Comparison of ENCODE assay signal across 23 mouse cellular contexts in the genomic region with DNA sequence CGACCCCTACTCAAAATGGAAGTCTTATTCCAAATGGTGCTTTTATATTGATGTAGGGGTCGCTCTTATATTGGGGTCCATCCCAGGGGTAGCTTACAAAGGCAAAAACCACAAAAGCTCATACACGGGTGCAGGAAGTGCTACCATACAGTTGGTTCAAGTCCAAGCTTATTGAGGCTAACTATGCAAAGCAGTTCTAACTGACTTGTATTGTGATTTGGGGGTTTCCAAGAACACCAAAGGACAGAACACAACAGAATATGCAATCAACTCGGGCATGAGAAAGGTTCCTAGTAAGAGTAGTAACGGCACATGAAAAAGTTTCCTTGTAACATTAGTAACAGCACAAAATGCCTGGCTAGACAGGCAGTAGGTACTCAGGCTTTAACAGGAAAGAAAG. TPM values are rescaled to one million over a fixed set of nuclear protein-coding genes. Genes with fewer than 3 reads are reported as not detected.
"Had no signal": no experiment of that assay in that cellular context is flagged by ENCODE, and none has a peak within 500 bp of the region (broad histone marks: within the 10 kb centered on the region; RNA-seq: fewer than 3 reads in every experiment).

No protein-coding gene starts in this region.

- H3K9ac ChIP-seq: liver, embryonic 13.5 days; liver, embryonic 15.5 days; lung, embryonic 14.5 days; midbrain, embryonic 12.5 days; neural tube, embryonic 12.5 days; stomach, embryonic 15.5 days had no signal

- H3K27ac ChIP-seq: liver, embryonic 13.5 days; liver, embryonic 15.5 days; midbrain, embryonic 10.5 days; midbrain, embryonic 12.5 days; neural tube, embryonic 12.5 days; stomach, embryonic 15.5 days; stomach, postnatal 0 days had no signal

- H3K4me3 ChIP-seq: liver, embryonic 13.5 days; liver, embryonic 15.5 days; midbrain, embryonic 10.5 days; midbrain, embryonic 12.5 days; neural tube, embryonic 12.5 days; stomach, embryonic 15.5 days had no signal

- H3K4me2 ChIP-seq: liver, embryonic 13.5 days; liver, embryonic 15.5 days; lung, embryonic 14.5 days; midbrain, embryonic 12.5 days; neural tube, embryonic 12.5 days; stomach, embryonic 15.5 days had no signal

- DNase-seq: liver, embryonic 13.5 days; lung, adult 18-20 months; lung, embryonic 14.5 days; lung, postnatal 10 days; lung, postnatal 4 days; midbrain, embryonic 14.5 days; retina, postnatal 1 day; right cerebral cortex, adult 18-20 months; right cerebral cortex, postnatal 25 days; right cerebral cortex, postnatal 4 days; spleen, adult 18-20 months; thymus, postnatal 14 days; thymus, postnatal 36 days had no signal

- ATAC-seq: midbrain, embryonic 16.5 days had no signal

- H3K36me3 ChIP-seq: liver, embryonic 13.5 days; liver, embryonic 15.5 days; midbrain, embryonic 10.5 days; midbrain, embryonic 12.5 days; neural tube, embryonic 12.5 days; stomach, embryonic 15.5 days had no signal

- H3K9me3 ChIP-seq: liver, embryonic 13.5 days; liver, embryonic 15.5 days; midbrain, embryonic 12.5 days; neural tube, embryonic 12.5 days; stomach, embryonic 15.5 days had no signal

- H3K4me1 ChIP-seq: liver, embryonic 13.5 days; liver, embryonic 15.5 days; midbrain, embryonic 10.5 days; midbrain, embryonic 12.5 days; neural tube, embryonic 12.5 days; stomach, embryonic 15.5 days had no signal

- H3K27me3 ChIP-seq: liver, embryonic 13.5 days; stomach, embryonic 15.5 days had no signal

RNA-seq across cellular contexts. Expression of a gene that starts 48.4 kb away (rescaled TPM):
- total RNA-seq: megakaryocyte, adult 5-6 weeks; megakaryocyte-erythroid progenitor cell, adult 5-6 weeks had no signal
- polyA plus RNA-seq: liver, embryonic 13.5 days; liver, embryonic 15.5 days; small intestine, adult 2 months; stomach, postnatal 0 days had no signal
